Mouse (Mus musculus): ENCODE data around the gene Abtb2.

- no peak for TF ChIP-seq MAFK (IDR thresholded peaks at IDR 0.05; ENCODE audit: insufficient read depth, low read depth, low read length)
- no peak for TF ChIP-seq ZC3H11A (IDR thresholded peaks at IDR 0.05; ENCODE audit: borderline replicate concordance, low read depth, low read length)
Measured at GRCm38 (mm10) chr2:103662121-103662520, 96.0 kb downstream of the Abtb2 start.

All from ES-E14 (cell line).